Mouse (Mus musculus): ENCODE measurements around the gene Nat8f4. TPM values are rescaled to one million over a fixed set of nuclear protein-coding genes. Genes with fewer than 3 reads are reported as not detected.
"Not testable (repeated sequence)": the region's sequence is repeated elsewhere in the genome, so short reads cannot be mapped to it uniquely, and the experiment has no call there.

Nat8f4 gene
- polyA plus RNA-seq, 1 experiment: 9.8 TPM

- WGBS: 2% methylated on average over 11 of the region's 11 CpGs
- peak overlapping the region; percentile 81 for H3K4me3 ChIP-seq (replicated peaks; ENCODE audit: insufficient read depth, low read depth, low read length)
- no peaks in the 10 kb centered on the region for H3K4me1 ChIP-seq (ENCODE audit: control insufficient read depth, insufficient read depth, low read length)
- no peaks in the 10 kb centered on the region for H3K27me3 ChIP-seq (ENCODE audit: control insufficient read depth, insufficient read depth, low read length)
- no peak for DNase-seq
- H3K27ac ChIP-seq (ENCODE audit: insufficient read depth, low read length): peak overlapping the region; percentile 78
- TF ChIP-seq POLR2A (IDR thresholded peaks at IDR 0.05; ENCODE audit: borderline replicate concordance, insufficient read depth, low read length): no peak
- no peak for TF ChIP-seq CTCF (IDR thresholded peaks at IDR 0.05; ENCODE audit: borderline replicate concordance, insufficient read depth, low read depth, low read length)
Measured at GRCm38 (mm10) chr6:85915141-85915538, 10.5 kb upstream of the Nat8f4 start.

GRCm38 (mm10) chr6:85911587-85911986 lies 6.9 kb upstream of the Nat8f4 start, which contains the start of gene Tprkb:
Tprkb (plus strand) TSS chr6:85911865.
- Histone ChIP-seq H3K4me1 (ENCODE audit: control insufficient read depth, insufficient read depth, low read length) (no peaks in the 10 kb centered on the region), H3K27ac (ENCODE audit: insufficient read depth, low read length) (no peak within 1 kb of the TSS), H3K4me3 (replicated peaks; ENCODE audit: insufficient read depth, low read depth, low read length) (no peak within 1 kb of the TSS), H3K27me3 (ENCODE audit: control insufficient read depth, insufficient read depth, low read length) (no peaks in the 10 kb centered on the region)
- WGBS: 85% methylated on average over 3 of the region's 3 CpGs
- TF ChIP-seq CTCF (IDR thresholded peaks at IDR 0.05; ENCODE audit: borderline replicate concordance, insufficient read depth, low read depth, low read length): no peak
- TF ChIP-seq POLR2A (IDR thresholded peaks at IDR 0.05; ENCODE audit: borderline replicate concordance, insufficient read depth, low read length): no peak
- DNase-seq: no peak

DNA sequence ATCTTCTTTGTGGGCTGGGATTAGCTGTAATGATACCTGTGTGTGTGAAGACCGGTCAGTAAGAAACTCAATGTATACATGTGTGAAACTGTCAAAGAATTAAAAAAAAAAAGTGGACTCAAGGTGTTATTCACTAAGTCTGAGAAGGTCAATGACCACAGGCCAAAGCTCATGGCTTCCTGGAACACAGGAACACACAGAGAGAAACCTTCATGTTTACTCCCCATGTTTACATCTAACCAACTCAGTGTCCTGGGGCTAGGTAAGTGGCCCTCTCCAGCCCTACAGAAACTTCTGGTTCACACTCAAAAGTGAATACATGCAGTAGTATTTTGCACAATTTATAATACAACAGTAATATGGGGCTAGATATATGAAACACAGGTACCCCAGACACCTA lies 5.0 kb upstream of the Nat8f4 start:
- TF ChIP-seq CTCF (IDR thresholded peaks at IDR 0.05; ENCODE audit: borderline replicate concordance, insufficient read depth, low read depth, low read length): no peak
- TF ChIP-seq POLR2A (IDR thresholded peaks at IDR 0.05; ENCODE audit: borderline replicate concordance, insufficient read depth, low read length): no peak
- H3K4me1 ChIP-seq (ENCODE audit: control insufficient read depth, insufficient read depth, low read length): no peaks in the 10 kb centered on the region
- no peaks in the 10 kb centered on the region for H3K27me3 ChIP-seq (ENCODE audit: control insufficient read depth, insufficient read depth, low read length)
- H3K27ac ChIP-seq (ENCODE audit: insufficient read depth, low read length): no peak overlapping the region
- no peak for DNase-seq
- WGBS: 95% methylated on average over 1 of the region's 1 CpGs
- no peak overlapping the region for H3K4me3 ChIP-seq (replicated peaks; ENCODE audit: insufficient read depth, low read depth, low read length)

GRCm38 (mm10) chr6:85908341-85908740 lies 3.7 kb upstream of the Nat8f4 start:
- Histone ChIP-seq H3K27ac (ENCODE audit: insufficient read depth, low read length) (no peak overlapping the region), H3K27me3 (ENCODE audit: control insufficient read depth, insufficient read depth, low read length) (no peaks in the 10 kb centered on the region), H3K4me3 (replicated peaks; ENCODE audit: insufficient read depth, low read depth, low read length) (no peak overlapping the region), H3K4me1 (ENCODE audit: control insufficient read depth, insufficient read depth, low read length) (no peaks in the 10 kb centered on the region)
- DNase-seq: no peak
- no peak for TF ChIP-seq CTCF (IDR thresholded peaks at IDR 0.05; ENCODE audit: borderline replicate concordance, insufficient read depth, low read depth, low read length)
- WGBS: 70% methylated on average over 3 of the region's 3 CpGs

GRCm38 (mm10) chr6:85906911-85907351 lies 2.2 kb upstream of the Nat8f4 start:
- H3K27me3 ChIP-seq (ENCODE audit: control insufficient read depth, insufficient read depth, low read length); H3K4me1 ChIP-seq (ENCODE audit: control insufficient read depth, insufficient read depth, low read length); H3K4me3 ChIP-seq (replicated peaks; ENCODE audit: insufficient read depth, low read depth, low read length): not testable (repeated sequence)
- peak; percentile 29 to 68 for DNase-seq
- WGBS: 15% methylated on average over 2 of the region's 2 CpGs
- H3K27ac ChIP-seq (ENCODE audit: insufficient read depth, low read length): peak overlapping the region; percentile 34; the same call in 1 of the 2 replicates

- H3K4me3 ChIP-seq (replicated peaks; ENCODE audit: insufficient read depth, low read depth, low read length): no peak overlapping the region
- no peak for TF ChIP-seq POLR2A (IDR thresholded peaks at IDR 0.05; ENCODE audit: borderline replicate concordance, insufficient read depth, low read length)
- DNase-seq: no peak
- no peaks in the 10 kb centered on the region for H3K4me1 ChIP-seq (ENCODE audit: control insufficient read depth, insufficient read depth, low read length)
- no peak overlapping the region for H3K27ac ChIP-seq (ENCODE audit: insufficient read depth, low read length)
- 94% methylated on average over 2 of the region's 2 CpGs for WGBS
- no peaks in the 10 kb centered on the region for H3K27me3 ChIP-seq (ENCODE audit: control insufficient read depth, insufficient read depth, low read length)
Measured at GRCm38 (mm10) chr6:85902303-85902702, 2.4 kb downstream of the Nat8f4 start.

DNA sequence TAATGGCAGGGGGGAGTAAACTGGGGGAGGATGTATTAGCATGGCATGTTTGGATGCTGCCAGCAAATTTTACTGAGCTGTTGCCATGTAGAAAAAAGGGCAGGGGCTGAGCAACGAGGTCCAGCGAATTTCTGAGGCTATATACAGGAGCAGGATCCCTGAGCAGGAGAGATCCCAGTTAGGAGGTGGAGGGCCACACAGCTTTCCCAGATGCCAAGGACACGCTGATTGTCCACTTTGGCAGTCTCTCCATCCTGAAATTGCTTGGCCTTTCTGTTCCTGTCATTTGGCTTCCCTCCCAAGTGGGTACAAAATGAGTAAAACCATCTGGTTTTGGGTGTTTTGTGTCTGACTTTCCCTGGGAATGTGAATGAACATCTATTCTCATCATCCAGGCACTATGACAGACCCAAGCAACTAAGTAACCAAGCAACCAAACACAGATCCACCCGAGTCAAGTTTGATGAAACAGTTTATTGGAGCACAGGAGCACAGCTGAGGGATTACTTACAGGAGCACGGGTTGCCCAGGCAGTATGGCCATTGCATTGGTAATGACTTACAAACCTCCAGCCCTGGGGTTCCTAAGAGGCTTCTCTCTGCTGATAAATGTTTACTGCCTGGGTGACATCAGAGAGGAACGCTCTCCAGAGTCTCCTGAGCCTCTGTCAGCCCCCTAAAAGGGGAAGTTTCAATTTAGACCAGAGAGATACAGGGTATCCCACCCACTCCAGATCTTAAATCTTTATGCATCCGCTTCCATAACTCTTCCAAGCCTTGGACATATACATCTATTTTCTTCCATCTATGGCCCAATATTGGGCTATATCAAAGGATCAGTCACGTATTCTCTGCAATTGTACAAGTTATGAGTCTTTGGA lies 5.8 kb downstream of the Nat8f4 start:
- not testable (repeated sequence) for H3K4me1 ChIP-seq (ENCODE audit: control insufficient read depth, insufficient read depth, low read length); H3K27ac ChIP-seq (ENCODE audit: insufficient read depth, low read length); H3K27me3 ChIP-seq (ENCODE audit: control insufficient read depth, insufficient read depth, low read length); H3K4me3 ChIP-seq (replicated peaks; ENCODE audit: insufficient read depth, low read depth, low read length); DNase-seq
- WGBS: 47% methylated on average over 7 of the region's 8 CpGs

GRCm38 (mm10) chr6:85895061-85895648 lies 9.5 kb downstream of the Nat8f4 start:
- H3K27me3 ChIP-seq (ENCODE audit: control insufficient read depth, insufficient read depth, low read length); H3K4me1 ChIP-seq (ENCODE audit: control insufficient read depth, insufficient read depth, low read length); H3K27ac ChIP-seq (ENCODE audit: insufficient read depth, low read length); H3K4me3 ChIP-seq (replicated peaks; ENCODE audit: insufficient read depth, low read depth, low read length): not testable (repeated sequence)
- DNase-seq: peak in 1 of 2 experiments; percentile 50
- WGBS: 67% methylated on average over 25 of the region's 25 CpGs
- peak; percentile 55; the same call in 1 of the 2 replicates for TF ChIP-seq CTCF (IDR thresholded peaks at IDR 0.05; ENCODE audit: borderline replicate concordance, insufficient read depth, low read depth, low read length)

Data from cerebellum, adult 2 months (tissue).